Mouse (Mus musculus) thymus, postnatal 4 days (tissue): Measurements from ENCODE around the gene Fpgs.

Source experiments
- DNase-seq: peaks from one replicate; pipeline ENCODE4 v3.0.0; 2021

Fpgs gene

DNA sequence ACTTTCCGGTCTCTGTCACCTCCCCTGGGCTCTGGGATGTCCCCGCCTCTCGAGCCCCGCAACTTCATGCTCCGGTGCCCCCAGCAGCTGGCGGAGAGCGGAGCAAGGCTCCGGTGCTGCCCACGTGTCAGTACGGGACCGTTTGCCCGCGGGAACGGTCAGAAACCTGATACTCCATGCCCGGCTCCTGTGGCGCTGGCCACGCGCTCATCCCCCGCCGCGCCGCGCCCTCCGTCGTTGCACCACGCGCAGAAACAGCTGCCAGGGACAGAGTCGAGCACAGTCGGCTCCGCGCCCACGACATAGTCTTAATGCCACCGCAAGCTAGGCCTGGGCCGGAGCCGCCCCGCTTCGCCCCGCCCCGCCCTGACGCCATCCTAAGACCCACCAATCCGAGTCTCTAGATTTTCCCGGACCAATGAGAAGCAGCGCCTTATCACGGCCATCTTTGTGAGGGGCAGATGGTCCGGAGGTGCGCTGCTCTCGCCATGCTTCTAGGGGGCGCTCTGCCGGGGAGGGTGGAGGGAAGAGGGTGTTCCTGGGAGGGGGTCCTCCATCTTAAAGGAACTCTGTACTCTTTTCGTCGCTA is 10.0 kb downstream of the Fpgs start:
- DNase-seq: peak; percentile 98

DNA sequence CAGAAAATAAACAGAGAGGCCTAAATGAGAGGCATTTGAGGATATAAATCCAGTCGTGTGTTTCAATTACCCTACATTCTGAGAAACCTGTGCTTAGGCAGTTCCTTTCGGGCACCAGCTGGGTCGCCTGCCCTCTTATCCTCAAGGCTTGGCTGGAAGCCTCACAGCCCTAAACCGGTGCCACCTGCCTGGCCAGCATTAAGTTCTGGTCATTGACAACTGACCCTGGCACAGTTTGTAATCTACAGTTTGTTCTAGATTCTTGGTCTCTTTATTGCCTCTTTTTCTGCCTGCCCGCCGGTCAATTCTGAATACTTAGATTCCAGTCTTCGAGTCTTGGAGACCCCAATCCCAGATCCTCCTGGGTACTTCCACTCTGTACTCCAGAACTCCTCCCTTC is 10.7 kb downstream of the Fpgs start:
- DNase-seq: peak; percentile 40

DNA sequence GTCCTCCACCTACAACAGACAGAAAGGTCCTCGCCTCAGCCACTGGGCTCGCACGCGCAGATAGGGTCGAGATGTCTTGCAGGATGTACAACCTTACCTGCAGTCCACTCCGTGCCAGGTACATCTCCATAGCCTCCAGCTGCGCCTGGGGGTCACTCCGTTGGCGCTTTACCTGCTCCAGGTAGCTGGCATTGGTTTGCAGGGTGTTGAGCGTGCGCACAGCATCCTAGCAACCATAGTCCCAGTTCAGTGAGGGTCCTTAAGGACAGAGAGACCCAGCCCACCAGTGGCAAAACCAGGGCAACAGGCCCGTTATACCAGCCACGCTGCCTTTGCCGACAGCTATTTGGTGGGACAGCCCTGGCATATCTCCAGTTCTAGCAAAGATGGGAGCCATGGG is 11.4 kb downstream of the Fpgs start:
- DNase-seq: no peak

DNA sequence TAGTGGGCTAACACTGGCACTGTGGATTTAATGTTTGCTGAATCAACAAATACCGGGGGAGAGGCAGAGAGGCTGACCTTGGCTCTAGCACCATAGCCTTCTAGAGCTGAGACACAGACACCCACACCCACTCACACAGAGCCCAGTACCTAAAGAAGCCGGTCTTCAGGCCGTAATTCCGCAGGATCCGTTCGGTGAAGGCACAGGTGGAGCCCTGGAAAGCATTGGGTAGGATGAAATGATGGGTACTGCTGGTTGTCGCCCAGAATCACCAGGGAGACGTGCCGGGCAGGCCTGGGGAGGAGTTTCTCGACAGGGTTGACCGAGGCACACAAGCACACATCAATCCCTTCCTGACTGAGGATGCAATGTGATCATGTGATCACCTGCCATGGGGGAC is 12.9 kb downstream of the Fpgs start:
- DNase-seq: no peak

DNA sequence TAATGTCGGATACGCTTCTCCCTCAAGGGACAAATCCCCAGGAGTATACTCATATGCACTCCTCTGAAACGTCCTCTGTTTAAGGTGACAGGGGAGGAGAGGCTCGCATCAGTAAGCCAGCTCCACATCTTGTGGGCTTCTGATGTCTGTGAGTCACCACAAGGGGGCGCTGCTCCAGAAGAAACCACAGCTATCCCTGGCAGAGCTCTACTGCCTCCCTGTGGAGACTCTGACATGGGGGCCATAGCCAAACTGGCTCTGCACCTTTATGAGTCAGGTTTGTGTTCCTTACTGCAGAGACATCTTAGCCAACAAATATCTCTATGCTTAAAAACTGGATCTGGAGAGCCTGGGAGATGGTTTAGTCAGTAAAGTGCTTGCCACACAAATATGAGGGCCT is 14.5 kb downstream of the Fpgs start:
- peak; percentile 97 for DNase-seq

DNA sequence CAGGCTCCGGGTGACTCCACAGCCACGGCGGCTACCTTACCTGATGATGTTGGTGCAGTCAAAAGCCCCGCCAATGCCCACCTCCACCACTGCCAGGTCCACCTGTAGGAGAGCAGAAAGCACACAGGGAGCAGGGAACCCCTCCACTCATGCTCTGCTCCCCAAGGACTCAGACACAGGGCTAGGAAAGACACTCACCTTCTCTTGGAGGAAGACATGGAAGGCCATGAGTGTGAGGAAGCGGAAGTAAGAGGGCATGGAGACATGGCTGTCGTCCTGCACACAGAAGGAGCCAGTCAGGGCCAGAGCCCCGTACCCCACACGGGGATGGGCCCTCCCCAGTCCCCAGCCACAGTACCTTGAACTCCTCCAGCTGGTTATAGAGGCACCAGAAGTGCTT is 16.4 kb downstream of the Fpgs start:
- DNase-seq: no peak

DNA sequence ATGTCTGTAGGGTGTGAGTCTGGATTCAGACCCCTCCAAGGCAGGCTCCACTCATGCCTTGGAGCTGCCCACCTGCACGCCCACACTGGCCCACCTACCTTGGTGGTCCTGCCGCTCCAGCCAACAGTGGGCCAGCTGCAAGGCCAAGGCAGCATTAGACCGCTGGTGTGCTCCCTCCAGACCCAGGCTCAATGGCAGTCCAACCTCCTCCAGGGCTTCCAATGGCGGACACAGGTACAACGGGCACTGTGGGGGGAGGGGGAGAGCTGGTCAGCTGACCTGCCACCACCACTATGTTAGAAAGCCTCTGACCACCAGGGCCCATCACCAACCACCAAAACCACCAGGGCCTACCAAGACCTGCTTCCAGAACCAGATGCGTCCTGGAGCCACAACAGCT is 17.3 kb downstream of the Fpgs start:
- no peak for DNase-seq

DNA sequence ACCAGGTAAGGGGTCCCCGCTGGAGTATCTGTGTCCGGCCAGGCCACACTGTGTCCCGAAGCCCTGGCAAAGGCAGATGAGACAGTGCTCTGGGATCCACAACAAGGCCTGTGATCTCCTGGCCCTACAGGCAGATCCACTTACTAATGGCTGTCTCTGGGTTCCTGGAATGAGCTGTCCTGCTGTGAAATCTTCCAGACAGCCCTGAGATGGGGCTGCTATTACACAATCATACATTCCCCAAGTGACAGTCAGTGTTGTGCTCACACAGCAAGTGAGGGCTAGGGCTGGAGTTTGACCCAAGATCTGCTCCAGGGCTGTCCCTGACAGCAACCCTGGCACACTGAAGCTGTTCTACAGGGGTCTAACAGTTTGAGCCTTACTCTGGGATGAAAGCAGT is 18.1 kb downstream of the Fpgs start:
- no peak for DNase-seq

DNA sequence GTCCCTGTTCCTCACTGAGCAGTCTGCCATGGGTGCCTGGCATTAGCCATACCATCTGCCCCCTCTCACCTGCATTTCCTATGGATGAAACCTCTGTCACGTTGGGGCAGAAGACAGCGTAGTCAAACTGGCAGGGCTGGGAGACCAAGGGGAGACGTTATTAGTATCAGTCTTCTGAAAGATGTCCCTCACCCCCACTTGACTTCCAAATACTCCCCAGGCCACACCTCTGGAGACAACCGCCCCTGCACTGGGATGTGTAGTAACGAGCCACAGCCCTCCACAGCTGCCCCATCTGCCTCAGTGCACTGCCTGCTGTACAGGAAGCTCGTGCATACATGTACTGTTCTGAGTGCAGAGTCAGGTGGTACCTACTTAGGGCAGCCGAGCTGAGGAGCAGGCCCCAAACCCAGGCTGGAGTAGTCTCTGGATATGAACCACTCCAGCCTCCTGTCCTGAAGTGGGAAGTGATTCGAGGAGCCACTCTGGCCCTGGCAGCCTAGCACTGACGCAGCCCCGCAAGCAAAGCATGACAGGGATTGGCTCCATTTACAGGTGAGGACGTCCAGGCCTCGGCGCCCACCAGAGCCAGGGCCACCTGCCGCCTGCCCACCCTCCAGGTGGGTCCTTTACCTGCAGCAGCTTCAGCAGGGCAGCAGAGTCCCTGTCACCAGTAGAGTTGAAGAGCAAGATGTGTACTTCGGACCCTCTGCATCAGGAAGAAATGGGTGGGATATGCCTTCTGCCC is 19.1 kb downstream of the Fpgs start:
- no peak for DNase-seq

DNA sequence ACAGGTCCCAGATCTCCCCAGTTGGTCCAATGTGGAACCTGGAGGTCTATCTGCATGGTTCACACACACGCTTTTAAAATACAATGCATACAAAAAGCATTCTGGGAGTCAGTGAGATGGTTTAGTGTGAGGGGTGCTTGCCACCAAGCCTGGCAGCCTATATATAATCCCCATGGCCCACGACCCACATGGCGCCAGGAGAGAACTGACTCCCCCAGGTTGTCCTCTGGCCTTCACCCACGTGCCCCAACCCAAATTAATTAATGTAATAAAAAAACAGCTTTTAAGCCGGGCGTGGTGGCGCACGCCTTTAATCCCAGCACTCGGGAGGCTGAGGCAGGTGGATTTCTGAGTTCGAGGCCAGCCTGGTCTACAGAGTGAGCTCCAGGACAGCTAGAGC is 20.2 kb downstream of the Fpgs start:
- no peak for DNase-seq

DNA sequence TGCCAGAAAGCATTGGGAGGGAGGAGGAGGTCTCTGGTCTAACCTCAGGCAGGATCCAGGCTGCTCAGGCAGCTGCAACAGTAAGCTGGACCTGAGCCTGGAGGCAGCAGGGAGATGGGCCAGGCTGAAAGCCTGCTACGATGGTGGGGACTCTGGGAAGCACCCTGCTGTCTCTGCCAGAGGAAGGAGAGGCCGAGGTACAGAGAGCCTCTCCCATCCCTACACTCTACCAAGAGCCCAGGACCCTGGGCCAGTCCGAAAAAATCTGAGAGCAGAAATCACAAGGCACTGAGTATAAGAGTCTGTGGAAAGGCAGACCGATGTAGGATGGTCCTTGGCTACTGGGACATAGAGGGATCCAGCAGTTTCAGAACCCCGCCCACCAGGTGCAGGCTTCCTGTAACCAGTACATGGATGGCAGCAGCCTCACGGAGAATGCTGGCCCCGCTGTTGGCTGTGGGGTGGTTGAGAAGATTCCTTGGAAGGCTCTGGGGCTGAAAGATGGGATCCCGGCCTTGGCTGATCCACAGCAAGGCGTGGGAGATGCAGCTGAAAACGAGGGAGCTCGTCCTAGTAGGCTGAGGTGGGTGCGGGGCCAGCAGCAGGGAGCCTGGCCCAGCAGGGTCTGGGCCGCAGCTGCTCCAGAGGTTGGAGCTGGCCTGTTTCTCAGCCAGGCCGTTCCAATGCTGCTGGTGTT is 21.1 kb downstream of the Fpgs start:
- DNase-seq: no peak

DNA sequence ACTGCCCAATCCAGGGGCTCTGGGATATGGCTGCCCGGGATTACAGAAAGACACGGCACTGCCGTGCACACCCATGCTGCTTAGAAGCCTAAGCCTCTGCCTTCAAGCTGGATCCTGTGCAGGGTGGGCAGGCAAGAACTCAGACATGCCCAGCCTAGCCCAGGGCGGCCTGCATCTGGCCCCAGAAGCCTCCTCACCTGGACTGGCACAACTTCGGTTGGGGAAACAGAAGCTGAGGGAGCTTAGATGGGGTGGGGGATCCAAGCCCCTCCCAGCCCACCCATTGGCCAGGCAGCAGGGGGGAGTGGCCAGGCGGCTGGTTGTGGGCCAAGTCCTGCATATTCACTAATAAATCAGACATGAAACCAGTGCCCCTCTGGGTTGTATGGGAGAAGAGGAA is 22.2 kb downstream of the Fpgs start:
- no peak for DNase-seq

DNA sequence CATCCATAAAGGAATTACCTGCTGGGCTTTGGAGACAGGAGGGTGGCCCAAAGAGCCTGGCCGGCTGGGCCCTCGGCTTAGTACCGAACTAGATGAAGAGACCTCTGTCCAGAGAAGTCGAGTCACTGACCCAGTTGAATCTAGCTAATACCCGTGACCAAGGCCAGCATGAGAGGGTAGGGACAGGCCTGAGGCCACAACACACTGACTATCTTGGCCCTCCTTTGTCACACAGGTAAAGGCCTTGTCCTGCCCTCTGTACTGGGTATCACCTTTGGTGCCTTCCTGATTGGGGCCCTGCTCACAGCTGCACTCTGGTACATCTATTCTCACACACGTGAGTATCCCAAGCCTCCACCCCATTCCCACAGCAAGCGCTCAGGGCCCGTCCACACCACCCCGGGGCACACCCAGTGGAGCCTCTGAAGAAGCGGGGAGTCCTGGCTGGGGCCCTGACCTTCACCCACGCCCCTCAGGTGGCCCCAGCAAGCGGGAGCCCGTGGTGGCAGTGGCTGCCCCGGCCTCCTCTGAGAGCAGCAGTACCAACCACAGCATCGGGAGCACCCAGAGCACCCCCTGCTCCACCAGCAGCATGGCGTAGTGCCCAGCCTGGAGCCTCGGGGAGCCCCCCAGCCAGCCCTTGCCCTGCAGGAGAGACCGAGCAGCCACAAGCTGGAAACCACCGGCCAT is 22.8 kb downstream of the Fpgs start:
- no peak for DNase-seq

DNA sequence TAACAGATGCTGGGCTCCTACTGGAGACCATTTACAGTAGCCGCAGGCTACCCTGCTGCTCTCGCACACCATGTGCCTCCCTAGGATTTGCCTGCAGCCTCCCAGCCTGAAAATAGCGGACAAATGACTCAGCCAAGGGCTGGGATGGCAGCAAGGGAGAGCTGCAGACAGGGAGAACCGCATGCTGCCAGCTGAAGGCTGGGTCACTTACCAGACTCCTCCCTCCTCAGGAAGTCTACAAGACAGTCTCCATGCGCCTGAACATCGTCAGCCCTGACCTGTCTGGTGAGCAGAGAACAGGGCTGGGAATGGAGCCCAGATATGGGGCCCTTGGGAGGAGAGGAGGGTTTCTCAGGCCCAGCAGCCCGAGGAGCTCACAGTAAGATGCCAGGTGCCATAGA is 23.9 kb downstream of the Fpgs start:
- DNase-seq: no peak

DNA sequence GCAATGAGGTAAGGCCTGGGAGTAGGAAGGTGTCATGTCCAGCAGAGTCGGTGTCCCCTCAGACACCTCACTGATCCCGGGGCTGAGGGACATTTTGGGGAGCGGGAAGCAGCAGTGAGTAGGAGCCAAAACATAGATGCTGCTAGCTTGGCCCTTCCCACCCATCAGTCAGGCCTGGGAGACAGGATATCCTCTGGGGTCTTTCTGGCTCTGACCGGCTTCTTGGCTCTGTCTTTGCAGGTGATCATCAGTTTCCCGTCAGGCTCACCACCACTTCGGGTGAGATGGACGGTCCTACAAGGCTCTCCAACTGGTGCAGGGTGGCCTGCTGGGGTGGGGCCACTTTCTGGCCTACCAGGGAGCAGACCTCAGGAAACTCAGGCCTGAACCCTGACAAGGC is 26.3 kb downstream of the Fpgs start:
- no peak for DNase-seq

DNA sequence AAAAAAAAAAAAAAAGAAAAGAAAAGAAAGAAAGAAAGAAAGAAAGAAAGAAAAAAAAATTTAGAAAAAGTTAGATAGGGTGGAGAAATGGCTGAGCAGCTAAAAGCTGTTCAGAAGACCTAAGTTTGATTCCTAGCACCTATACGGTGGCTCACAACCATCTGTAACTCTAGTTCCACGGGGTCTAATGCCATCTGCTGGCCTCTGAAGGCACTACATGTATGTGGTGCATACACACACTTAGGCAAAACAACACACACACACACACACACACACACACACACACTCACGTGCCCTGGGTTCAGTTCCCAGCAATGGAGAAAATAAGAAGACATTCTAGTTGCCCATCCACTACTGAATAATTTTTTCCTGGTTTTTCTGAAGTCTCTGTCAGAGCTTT is 27.1 kb downstream of the Fpgs start:
- DNase-seq: no peak

DNA sequence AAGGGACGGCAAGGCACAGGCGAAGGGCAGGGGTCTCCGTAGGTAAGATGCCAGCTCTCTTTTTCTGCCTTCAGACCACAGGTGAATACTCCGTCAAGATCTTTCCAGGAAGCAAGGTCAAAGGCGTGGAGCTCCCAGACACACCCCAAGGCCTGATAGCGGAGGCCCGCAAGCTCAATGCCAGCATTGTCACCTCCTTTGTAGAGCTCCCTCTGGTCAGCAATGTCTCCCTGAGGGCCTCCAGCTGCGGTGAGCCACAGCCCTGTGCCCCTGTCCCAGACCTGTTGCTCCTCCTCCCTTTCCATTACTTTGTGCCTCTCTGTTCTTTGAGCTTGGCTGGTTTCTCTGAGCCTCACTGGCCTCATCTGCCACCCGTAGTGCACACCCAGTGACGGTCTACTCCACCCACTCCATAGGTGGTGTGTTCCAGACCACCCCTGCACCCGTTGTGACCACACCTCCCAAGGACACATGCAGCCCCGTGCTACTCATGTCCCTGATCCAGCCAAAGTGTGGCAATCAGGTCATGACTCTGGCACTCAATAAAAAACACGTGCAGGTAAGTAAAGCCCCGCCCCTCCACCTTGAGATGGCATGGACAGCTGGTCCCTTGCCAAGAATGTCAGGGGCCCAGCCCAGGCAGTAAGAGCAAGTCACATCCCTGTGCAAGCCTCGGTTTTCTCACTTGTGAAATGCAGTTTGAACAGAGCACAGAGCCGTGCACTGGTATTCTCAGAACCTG is 30.6 kb downstream of the Fpgs start:
- no peak for DNase-seq

DNA sequence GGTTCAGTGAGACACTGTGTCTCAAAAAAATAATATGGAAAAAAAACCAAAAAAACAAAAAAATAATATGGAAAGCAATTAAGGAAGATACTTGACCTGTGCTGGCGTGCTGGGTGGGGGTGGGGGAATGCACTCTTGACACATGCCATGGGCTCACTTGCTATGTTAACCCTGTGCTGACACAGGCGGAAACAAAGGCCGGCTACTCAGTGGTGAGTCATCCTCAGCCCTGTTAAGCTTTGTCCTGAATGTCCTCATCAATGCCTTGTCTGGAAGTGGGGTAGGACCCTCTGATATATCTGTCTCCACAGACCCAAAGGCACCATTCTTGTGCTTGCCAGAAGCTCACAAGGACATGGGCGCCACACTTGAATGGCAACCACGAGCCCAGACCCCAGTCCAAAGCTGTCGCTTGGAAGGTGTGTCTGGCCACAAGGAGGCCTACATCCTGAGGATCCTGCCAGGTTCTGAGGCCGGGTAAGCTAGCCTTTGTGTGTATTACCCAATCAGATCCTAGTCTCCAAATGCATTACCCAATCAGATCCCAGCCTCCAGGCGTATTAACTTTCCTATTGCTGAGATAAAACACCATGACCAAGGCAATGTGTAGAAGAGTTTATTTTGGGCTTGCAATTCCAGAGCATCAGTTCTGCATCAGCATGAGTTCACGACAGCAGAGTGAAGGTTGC is 31.9 kb downstream of the Fpgs start:
- DNase-seq: no peak

DNA sequence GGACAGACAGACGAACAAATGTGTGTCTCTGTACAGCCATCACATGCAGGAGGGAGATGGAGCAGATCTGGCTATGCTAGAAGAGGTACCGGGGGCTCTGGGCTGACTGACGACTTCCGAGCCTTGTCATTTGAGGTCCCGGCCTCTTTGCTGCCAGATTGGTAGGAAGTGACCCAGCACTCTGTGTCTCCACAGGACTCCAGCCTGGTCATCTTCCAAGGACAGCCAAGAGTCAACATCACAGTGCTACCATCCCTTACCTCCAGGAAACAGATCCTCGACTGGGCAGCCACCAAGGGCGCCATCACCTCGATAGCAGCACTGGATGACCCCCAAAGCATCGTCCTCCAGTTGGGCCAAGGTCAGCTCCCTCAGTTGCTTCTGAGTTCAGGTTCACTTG is 32.8 kb downstream of the Fpgs start:
- no peak for DNase-seq

DNA sequence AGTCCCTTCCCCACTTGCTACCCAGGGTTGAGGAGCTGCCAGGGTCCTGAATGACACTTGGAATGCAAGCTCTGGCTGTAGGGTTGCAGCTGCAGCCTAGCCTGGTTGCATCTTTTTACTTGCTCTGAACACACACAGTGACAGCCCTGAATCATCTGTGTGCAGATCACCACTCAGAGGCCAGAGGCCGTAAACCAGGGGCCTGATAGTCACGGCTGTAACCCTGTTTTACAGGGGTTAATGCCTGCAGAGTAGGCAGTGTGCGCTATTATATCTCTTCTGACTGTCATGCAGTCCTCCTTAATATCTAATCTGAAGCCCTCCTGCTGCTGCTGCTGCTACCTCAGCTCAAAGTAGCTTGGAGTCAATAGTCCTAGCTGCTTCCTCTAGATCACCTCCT is 34.1 kb downstream of the Fpgs start:
- DNase-seq: no peak

DNA sequence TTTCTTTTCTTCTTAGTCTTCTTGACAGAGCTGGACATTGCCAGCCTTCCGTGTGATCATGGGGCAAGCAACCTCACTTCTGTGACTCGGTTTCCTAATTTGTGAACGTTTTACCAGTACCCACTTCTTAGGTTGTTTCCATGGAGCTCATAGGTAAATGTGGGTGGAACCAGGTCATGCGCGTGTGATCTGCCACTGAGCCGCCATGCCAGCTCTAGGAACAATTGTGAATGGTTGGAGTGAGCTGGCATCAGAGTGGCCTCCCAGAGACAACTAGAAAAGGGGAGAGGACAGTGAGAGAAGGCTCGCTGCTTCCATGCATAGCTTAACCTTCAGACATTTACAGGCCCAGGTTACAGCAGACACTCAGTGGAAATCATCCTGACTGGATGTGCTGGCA is 35.8 kb downstream of the Fpgs start:
- no peak for DNase-seq

DNA sequence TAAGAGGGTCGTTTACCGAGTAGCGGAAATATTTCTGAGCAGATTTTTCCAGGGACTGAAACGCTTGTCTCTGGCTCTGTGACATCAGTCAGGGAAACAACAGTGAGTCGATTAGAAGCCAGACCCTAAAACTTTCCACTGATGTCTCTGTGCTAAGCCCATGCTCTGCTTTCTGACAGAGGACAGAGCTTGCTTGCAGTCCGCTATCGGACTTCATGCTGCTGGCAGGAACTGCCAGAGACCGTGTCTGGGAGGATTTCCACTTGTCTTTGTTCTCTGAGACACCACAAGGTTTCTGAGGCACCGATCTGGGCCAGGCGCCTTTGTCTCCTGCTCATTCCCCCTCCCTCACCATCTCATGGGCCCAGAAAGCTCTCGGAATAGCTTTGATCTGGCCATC is 36.2 kb downstream of the Fpgs start:
- DNase-seq: no peak

DNA sequence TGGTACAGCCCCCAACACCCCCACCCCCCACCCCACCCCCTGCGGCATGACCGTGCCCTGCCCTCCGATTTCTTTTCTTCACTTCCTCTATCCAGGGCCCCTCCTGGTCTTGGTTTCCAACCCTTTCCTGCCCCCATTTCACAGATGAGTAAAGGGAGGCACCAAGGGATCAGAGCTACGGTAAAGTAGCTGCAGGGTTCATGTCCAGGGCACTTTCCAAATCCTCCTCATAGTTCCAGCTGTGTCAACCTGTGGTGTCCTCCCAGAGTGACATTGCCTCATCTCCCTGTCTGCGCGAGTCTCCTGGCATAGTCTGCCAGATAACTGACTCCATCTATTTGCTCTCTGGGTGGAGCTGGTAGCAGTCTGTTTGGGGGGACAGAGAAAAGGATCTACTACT is 38.1 kb downstream of the Fpgs start:
- no peak for DNase-seq
